Mouse (Mus musculus) lung, postnatal 10 days (tissue): ENCODE data around the gene Gm20828.
"Not testable (repeated sequence)": the region's sequence is repeated elsewhere in the genome, so short reads cannot be mapped to it uniquely, and the experiment has no call there.

Experiments
- DNase-seq: peaks from one replicate; pipeline ENCODE4 v3.0.0; 2021

Gm20828 gene

DNA sequence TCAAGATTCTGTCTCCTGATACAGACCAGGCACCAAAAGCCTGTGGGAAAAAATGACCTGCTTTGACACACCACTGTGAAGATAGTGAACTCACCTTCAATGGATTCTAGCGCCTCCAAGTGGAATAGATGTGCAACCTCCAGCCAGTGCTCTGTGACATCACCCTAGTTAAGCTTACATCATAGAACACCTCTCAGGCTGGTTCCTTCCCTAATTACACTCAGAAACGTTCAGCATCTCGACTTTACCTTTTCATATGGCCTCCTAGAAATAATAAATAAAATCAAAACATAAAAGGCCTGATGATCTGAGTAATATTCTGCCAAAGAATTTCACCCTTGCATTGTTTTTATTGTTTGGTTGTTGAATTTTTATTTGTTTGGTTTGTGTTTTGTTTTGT is at the start of gene Gm20828:
Gene Gm20828 (minus strand): TSS at position 101 of the 400 bp plus-strand sequence.
- DNase-seq = not testable (repeated sequence)
